Mouse (Mus musculus): Measurements from ENCODE around the gene Abca4.
"Not testable (repeated sequence)": the region's sequence is repeated elsewhere in the genome, so short reads cannot be mapped to it uniquely, and the experiment has no call there.

The Abca4 gene

GRCm38 (mm10) chr3:122210846-122211245, 166.6 kb downstream of the Abca4 start:
- no peak for DNase-seq (ENCODE audit: low read depth, low spot score)

DNA sequence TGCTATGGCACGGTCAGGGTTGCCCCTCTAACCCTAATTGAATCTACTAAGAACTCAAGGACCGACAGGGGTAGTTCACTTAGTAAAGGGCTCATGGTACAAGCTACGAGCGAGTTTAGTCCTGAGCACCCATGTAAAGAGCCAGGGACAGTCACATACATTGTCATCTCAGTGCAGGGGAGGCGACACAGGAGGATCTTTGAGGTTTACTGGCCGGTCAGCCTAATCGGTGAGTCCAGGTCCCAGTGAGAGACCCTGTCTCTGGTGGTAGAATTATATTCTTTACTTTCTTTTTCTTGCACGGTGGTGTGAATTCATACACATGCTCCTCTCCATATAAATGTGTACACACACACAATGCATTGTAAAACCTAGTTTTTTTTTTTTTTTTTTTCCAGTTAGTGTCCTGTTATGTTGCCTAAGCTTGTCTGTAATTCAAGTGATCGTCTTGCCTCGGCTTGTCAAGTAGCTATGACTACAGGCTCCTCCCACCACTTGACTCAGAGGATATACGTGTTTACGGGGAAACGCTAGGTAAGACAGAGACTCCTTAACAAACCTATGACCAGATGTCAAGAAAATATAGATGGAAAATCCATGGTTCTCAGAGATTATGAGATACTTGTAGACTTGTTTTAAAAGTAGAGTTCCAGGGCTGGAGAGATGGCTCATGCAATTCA, 167.3 kb downstream of the Abca4 start:
- DNase-seq (ENCODE audit: low read depth, low spot score): no peak

- no peak for DNase-seq (ENCODE audit: low read depth, low spot score)
These were observed 177.2 kb downstream of the Abca4 start for GRCm38 (mm10) chr3:122221240-122222036.

DNA sequence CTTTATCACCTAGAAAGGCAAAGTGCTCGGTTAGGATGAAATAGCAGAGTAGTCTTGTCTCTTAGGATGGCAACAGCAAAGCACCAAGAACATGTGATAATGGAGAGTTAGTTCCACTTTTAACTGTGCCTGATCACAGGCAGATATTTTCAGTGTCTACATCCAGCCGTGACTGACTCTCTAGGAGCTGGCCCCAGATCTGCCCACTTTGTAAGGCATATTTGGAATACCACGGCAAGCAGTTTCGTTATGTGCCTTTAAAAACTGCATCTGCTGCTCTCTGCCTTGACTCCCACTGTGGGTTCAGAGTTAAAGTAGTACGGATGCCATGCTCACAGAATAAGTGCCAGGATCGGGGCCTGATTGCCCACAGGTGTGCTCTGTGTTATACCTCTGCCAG, 182.7 kb downstream of the Abca4 start:
- not testable (repeated sequence) for DNase-seq (ENCODE audit: low read depth, low spot score)

Measured in 3T3-L1 (cell line).